Mouse (Mus musculus) layer of hippocampus, adult 9-10 months (tissue): ENCODE results near the gene Arhgap6.
"Not testable (repeated sequence)": the region's sequence is repeated elsewhere in the genome, so short reads cannot be mapped to it uniquely, and the experiment has no call there.

ENCODE experiments used
- DNase-seq: peaks from one replicate; pipeline ENCODE4 v3.0.0; 2022; ENCODE audit warnings: low spot score

The Arhgap6 gene

GRCm38 (mm10) chrX:169308559-169308958 lies 513.7 kb downstream of the Arhgap6 start:
- no peak for DNase-seq

GRCm38 (mm10) chrX:169319066-169319760 lies 524.3 kb downstream of the Arhgap6 start:
- DNase-seq: no peak

GRCm38 (mm10) chrX:169319945-169320667 lies 525.2 kb downstream of the Arhgap6 start, which contains the start of gene Hccs:
TSS of gene Hccs (minus strand) at chrX:169320372.
- peak; percentile 27 for DNase-seq

GRCm38 (mm10) chrX:169320668-169321005 lies 525.7 kb downstream of the Arhgap6 start:
- not testable (repeated sequence) for DNase-seq

GRCm38 (mm10) chrX:169325929-169326595 lies 531.2 kb downstream of the Arhgap6 start:
- no peak for DNase-seq

- no peak for DNase-seq
Observed at GRCm38 (mm10) chrX:169332264-169332663, 537.4 kb downstream of the Arhgap6 start.

GRCm38 (mm10) chrX:169337559-169337958 lies 542.7 kb downstream of the Arhgap6 start:
- DNase-seq: no peak

- DNase-seq: no peak
Observed at GRCm38 (mm10) chrX:169338213-169338612, 543.3 kb downstream of the Arhgap6 start.
